Mouse (Mus musculus): ENCODE results near the gene Trp53i11. TPM values are rescaled to one million over a fixed set of nuclear protein-coding genes. Genes with fewer than 3 reads are reported as not detected.

Trp53i11 gene
- polyA plus RNA-seq, 1 experiment from 2014 or later = 55.6 TPM

- H3K9ac ChIP-seq (replicated peaks) = no peak overlapping the region
- no peak for ATAC-seq (ENCODE audit: low FRiP score)
- 49% methylated on average over 6 of the region's 6 CpGs for WGBS
- H3K4me2 ChIP-seq = no peak overlapping the region
- no peaks in the 10 kb centered on the region for H3K36me3 ChIP-seq
- peaks cover 72% of the 10 kb centered on the region for H3K4me1 ChIP-seq
- no peaks in the 10 kb centered on the region for H3K9me3 ChIP-seq (replicated peaks)
- no peaks in the 10 kb centered on the region for H3K27me3 ChIP-seq (replicated peaks)
- no peak overlapping the region for H3K4me3 ChIP-seq (replicated peaks)
- peak overlapping the region; percentile 72 for H3K27ac ChIP-seq (replicated peaks)
Measured at GRCm38 (mm10) chr2:93249058-93249457, 61.7 kb downstream of the Trp53i11 start.

GRCm38 (mm10) chr2:93250611-93251010 lies 63.3 kb downstream of the Trp53i11 start:
- H3K27ac ChIP-seq (replicated peaks) = no peak overlapping the region

More at GRCm38 (mm10) chr2:93250611-93251010, 63.3 kb downstream of the Trp53i11 start:
- Histone ChIP-seq H3K9me3 (replicated peaks) (no peaks in the 10 kb centered on the region), H3K4me3 (replicated peaks) (no peak overlapping the region), H3K27me3 (replicated peaks) (no peaks in the 10 kb centered on the region), H3K9ac (replicated peaks) (no peak overlapping the region), H3K4me2 (no peak overlapping the region), H3K36me3 (no peaks in the 10 kb centered on the region), H3K4me1 (peaks cover 67% of the 10 kb centered on the region)
- no peak for ATAC-seq (ENCODE audit: low FRiP score)
- WGBS = 74% methylated on average over 7 of the region's 7 CpGs

Other genes with a start within 250 kb of the Trp53i11 start
- gene Prdm11, start 141.4 kb upstream of the Trp53i11 start, polyA plus RNA-seq (2015; fragmentation: Nextera tagmentation; extraction: Ambion mirVana) = 3.2 and 3.9 TPM in 2 replicates
- gene Tspan18, start 147.0 kb downstream of the Trp53i11 start, polyA plus RNA-seq (2015; fragmentation: Nextera tagmentation; extraction: Ambion mirVana) = 22.0 and 29.3 TPM in 2 replicates

Measured in neural tube, embryonic 15.5 days (tissue).